Mouse (Mus musculus) E14TG2a.4 (cell line): ENCODE data around the gene Brms1.

Experiments used
- CTCF ChIP-seq: conservative IDR thresholded peaks from 2 replicates; pipeline ENCODE4 v1.5.1; 2014; ENCODE audit warnings: low read length
- NANOG ChIP-seq: IDR thresholded peaks from 2 replicates; pipeline ENCODE4 v1.6.1; 2014; ENCODE audit warnings: borderline replicate concordance, low read length, mixed read lengths
- POU5F1 ChIP-seq: IDR thresholded peaks from 2 replicates; pipeline ENCODE4 v1.6.1; 2014; ENCODE audit warnings: low read length, borderline replicate concordance

- TF ChIP-seq CTCF (no peak), POU5F1 (no peak), NANOG (no peak)
Observed at GRCm38 (mm10) chr19:5089324-5089723, 48.2 kb downstream of the Brms1 start.
